Mouse (Mus musculus) small intestine, adult 2 months (tissue): ENCODE results near the gene Cpd.

Experiments
- CTCF ChIP-seq: fragments of 200-500 bp; IDR thresholded peaks from 2 replicates; pipeline ENCODE4 v1.5.1; 2012; ENCODE audit warnings: low read depth, mild to moderate bottlenecking, control low read depth, inconsistent platforms, low read length, moderate library complexity, mixed read lengths; ENCODE audit not compliant: insufficient replicate concordance, insufficient read length; ENCODE audit errors: extremely low read depth
- POLR2A ChIP-seq: fragments of 200-500 bp; IDR thresholded peaks from 2 replicates; pipeline ENCODE4 v1.6.1; 2012; ENCODE audit warnings: low read depth, mild to moderate bottlenecking, control low read depth, inconsistent platforms, low read length, moderate library complexity

DNA sequence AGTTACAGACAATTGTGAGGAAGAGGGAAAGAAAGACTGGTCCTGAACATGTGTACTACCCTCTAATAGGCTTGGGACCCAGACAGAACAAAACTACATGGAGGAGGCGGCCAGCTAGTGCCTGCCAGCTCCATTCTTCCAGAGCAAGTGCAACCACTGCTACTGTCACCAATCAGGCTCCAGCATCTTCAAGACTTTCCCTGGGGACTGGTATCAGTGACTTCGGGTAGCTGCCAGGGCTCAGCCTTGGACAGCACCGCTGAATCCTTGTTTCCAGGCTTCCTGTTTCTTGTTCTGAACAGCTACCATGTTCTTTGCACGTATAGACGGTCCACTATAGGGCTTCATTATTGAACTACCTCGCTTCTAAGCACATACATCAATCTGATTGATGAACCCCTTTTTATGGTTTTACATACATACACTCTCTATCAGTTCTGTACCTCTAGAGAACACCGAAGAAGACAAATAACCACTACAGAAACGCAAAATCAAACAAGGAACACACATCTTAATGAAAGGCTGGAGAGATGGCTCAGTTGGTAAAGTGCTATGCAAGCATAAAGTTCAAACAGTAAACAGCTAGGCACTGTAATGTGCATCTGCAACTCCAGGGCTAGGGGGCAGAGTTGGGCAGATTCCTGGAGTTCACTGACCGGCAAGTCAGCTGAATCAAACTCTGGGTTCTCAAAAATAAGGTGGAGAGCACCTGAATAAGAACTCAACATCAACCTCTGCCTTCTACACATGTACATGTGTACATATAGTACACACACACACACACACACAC is 35.9 kb downstream of the Cpd start:
- TF ChIP-seq CTCF (peak; percentile 12; the same call in 1 of the 2 replicates), POLR2A (no peak)
